Mouse (Mus musculus) layer of hippocampus, adult 2 months (tissue): ENCODE data around the gene Myh7. TPM values are rescaled to one million over a fixed set of nuclear protein-coding genes. Genes with fewer than 3 reads are reported as not detected.
"Not testable (repeated sequence)": the region's sequence is repeated elsewhere in the genome, so short reads cannot be mapped to it uniquely, and the experiment has no call there.

Experiments used
- DNase-seq, 2 experiments: peaks; one replicate each; pipeline ENCODE4 v3.0.0; 2022; ENCODE audit warnings: low spot score in 2 of 2
- H3K27ac ChIP-seq: fragments of 200-600 bp; 2 replicates; pipeline ENCODE4 v1.8.1; 2022
- H3K4me3 ChIP-seq: fragments of 200-600 bp; 2 replicates; pipeline ENCODE4 v1.8.1; 2022; ENCODE audit warnings: mild to moderate bottlenecking
- CTCF ChIP-seq: fragments of 200-600 bp; conservative IDR thresholded peaks from 2 replicates; pipeline ENCODE4 v1.8.1; 2022; ENCODE audit warnings: antibody characterized with exemption, mild to moderate bottlenecking, moderate library complexity
- total RNA-seq, 2 experiments: library from RNA; stranded (reverse); gene quantifications; 2 replicates each; pipeline ENCODE4 v1.2.3; 2021

Myh7 gene
- total RNA-seq, 2 experiments from 2014 or later = 8.3 TPM

DNA sequence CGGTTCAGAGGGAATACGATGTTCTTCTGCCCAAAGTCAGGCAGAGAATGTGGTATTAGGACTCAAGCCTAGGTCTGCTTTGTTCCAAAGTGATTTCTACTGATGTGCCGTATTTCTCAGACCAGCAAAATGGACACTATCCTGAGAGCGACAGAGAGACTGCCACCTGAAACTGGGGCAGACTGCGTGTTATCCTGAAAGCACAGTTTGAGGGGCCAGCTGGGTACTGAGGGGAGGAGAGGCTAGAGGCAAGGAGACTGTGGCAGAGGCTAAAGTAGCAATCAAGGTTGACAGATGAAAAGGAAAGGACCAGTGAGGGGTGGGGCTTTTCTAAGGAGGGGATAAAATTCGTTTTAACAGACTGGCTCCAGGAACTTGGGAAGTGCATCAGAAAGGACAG lies 6.4 kb upstream of the Myh7 start:
- no peak overlapping the region for H3K4me3 ChIP-seq
- DNase-seq = no peak
- no peak for TF ChIP-seq CTCF
- no peak overlapping the region for H3K27ac ChIP-seq

DNA sequence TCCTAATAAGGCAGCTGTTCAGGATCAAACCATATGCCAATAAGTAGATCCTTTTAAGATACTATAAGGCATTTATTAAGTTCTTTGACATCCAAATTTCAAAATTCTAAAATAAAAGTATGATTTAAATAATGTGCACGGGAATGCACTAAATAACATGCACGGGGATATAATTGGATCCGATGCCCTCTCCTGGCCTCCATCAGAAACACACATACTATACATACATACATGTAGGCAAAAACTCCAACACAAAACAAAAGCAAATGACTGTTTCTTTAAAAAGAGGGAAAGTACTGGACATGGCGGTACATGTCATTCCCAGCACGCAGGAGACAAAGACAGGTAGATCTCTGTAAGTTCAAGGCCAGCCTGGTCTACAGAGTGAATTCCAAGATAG lies 5.4 kb upstream of the Myh7 start:
- H3K4me3 ChIP-seq, DNase-seq, H3K27ac ChIP-seq: not testable (repeated sequence)
- TF ChIP-seq CTCF = peak; percentile 64

DNA sequence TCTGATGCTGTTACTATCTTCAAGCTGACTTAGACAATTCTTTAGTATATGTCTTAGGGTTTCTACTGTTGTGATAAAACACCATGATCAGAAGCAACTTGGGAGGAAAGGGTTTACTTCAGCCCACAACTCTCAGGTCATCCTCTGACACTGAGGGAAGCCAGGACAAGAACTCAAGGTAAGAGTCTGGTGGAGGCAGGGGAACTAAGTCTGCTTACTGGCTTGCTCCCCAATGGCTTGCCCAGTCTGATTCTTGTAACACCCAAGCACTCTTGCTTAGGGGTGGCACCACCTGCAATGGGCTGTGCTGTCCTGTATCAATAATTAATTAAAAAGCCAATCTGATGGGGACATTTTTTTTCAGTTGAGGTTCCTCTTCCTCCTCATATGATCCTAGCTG lies 4.3 kb upstream of the Myh7 start:
- Histone ChIP-seq H3K27ac (no peak overlapping the region), H3K4me3 (no peak overlapping the region)
- no peak for TF ChIP-seq CTCF
- no peak for DNase-seq

DNA sequence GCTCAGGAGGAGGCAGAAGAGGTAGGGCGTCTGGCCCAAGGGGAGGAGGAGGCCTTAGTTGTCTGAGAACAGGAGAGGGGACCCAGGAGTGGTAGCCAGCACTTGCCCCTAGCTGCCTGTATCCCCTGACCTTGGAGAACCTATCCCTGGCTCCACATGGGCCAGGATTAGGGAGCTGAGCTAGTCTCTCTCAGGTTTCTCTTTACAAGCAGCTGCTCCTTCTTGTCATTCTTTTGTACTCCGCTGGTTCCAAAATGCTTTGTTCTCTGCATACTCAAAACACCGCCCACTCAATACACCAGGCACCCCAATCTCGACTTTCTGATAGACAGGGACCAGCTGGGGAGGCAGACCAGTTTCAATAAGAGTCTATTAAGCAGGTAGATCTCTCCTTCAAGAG lies 2.9 kb upstream of the Myh7 start:
- no peak overlapping the region for H3K4me3 ChIP-seq
- no peak for DNase-seq
- H3K27ac ChIP-seq = peak overlapping the region; percentile 94
- no peak for TF ChIP-seq CTCF

DNA sequence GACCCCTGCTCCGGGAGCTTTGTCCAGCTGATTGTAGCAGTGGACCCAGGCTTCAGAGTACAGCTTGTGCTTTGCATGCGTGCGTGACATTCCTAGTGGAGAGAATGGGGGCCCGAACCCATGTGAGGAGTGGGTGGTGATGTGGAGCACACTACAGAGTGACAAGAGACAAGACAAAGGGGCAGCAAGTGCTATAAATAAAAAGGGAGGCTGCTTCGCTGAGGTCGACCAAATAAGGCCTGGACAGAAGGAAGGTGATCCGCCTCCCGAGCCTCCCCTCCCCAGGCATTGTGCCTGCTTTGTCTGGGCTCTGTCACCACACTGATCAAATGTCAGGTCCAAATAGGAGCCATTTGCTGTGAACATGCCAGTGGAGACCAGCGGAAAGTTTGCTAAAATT lies 2.4 kb upstream of the Myh7 start:
- Histone ChIP-seq H3K27ac (peak overlapping the region; percentile 94), H3K4me3 (no peak overlapping the region)
- TF ChIP-seq CTCF = no peak
- DNase-seq = no peak

DNA sequence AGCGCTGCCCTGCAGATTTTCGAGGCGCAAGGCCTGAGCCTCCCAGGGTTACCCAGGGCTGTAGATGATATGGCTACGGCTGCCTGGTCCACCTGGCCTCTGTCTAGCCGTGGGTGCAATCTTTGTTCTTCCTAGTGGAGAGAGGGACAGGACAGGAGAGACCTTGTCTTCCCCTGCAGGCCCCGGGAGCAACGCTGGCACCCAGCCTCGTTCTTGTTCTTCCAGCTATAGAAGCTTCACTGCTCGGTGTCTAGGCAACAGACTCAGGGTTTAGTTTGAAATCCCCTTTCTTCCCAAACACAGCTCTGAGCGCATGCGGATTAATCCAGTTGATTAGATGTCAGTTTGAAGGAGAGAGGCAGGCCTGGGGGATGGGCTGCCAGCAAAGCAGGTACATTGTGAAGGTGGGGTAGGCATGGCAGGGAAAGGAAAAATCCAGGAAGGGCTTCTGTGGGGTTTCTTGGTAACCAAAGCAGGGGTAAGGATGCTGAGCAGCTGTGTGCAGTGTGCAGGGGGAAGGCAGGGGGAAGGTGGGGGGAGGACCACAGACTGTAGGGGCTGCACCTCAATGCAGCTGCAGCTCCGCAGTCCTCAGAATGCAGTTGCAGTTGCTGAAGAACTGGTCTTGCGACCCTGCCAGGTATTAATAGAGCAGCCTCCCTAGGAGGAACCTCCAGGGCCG lies 1.2 kb upstream of the Myh7 start:
- no peak for TF ChIP-seq CTCF
- Histone ChIP-seq H3K27ac (peak overlapping the region; percentile 94), H3K4me3 (no peak overlapping the region; the same call in 1 of the 2 replicates)

DNA sequence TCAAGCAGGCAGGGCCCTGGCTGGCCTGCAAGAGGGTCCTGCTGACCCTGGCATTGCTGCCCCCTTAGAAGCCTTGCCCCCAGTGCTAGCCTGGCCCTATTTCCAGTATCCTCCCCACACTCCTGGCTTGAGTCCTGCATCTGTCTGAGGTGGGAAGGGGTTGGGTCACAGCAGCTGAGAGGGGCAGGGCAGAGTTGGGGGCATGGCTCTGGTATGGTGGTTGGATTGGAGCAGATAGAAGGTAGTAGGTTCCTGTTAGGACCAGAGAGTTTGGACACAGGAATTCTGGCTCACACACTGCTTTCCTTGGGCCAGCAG lies 402 bp upstream of the Myh7 start:
- no peak for DNase-seq
- H3K4me3 ChIP-seq = no peak overlapping the region
- H3K27ac ChIP-seq = peak overlapping the region; percentile 94
- TF ChIP-seq CTCF = no peak

More for the DNA sequence above, 1.2 kb upstream of the Myh7 start:
- peak; percentile 52 to 72 for DNase-seq

DNA sequence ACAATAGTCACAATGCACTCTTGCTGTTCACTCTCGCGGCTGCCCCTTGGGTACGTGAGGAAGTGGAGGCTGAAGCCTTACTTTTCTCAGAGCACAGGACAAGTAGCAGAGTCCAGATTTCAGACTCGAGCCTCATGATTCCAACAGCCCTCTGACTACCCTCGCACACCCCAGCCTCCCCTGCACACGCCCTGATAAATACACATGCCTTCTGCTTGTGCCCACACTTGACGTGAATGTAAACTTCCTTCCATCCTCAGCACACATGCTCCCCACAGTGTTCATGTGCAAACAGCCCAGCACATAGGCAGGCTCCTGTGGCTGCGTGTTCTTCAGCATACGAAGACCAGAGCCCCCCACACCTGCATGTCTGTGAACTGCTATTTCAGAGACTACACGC lies 790 bp downstream of the Myh7 start:
- no peak for DNase-seq
- TF ChIP-seq CTCF = no peak
- no peak overlapping the region for H3K4me3 ChIP-seq
- H3K27ac ChIP-seq = no peak overlapping the region

DNA sequence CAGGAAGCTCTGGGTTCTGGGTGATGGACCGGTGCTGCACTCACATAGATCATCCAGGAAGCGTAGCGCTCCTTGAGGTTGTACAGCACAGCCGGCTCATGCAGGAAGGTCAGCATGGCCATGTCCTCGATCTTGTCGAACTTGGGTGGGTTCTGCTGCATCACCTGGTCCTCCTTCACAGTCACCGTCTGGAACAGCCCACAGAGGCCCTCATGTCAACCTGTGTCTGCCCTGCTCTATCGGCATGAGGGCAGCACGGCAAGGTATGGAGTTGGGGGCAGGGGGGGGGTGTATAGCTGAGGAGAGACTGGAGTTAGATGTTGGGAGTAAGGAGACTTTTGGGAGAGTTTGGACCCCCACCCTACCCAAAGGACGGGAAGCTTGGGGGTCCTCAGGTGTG lies 2.2 kb downstream of the Myh7 start:
- Histone ChIP-seq H3K4me3 (no peak overlapping the region), H3K27ac (no peak overlapping the region)
- DNase-seq = no peak
- TF ChIP-seq CTCF = no peak

DNA sequence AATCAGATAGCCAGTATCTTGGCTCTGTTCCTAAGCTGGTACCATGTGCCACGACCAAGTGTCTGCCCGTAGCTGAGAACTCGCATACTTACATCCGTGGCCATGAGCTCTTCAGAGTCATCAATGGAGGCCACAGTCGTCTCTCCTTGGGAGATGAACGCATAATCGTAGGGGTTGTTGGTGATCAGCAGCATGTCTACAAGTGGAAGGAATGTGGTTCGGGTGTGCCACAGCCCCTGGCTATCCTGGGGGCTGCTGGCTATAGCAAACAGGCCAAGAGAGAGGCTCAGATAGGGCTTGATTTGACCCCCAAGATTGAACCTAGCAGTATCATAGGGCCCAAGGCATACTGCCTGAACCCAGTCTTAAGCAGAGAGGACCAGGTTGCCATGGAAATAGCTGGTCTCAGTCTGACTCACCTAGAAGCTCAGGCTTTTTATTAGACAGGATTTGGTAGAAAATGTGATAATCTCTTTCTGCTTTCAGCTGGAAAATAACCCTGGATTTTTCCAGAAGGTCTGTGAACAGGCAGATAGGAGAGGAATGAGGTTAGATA lies 4.5 kb downstream of the Myh7 start:
- no peak for TF ChIP-seq CTCF
- H3K27ac ChIP-seq = peak overlapping the region; percentile 77
- DNase-seq = no peak
- H3K4me3 ChIP-seq = no peak overlapping the region

DNA sequence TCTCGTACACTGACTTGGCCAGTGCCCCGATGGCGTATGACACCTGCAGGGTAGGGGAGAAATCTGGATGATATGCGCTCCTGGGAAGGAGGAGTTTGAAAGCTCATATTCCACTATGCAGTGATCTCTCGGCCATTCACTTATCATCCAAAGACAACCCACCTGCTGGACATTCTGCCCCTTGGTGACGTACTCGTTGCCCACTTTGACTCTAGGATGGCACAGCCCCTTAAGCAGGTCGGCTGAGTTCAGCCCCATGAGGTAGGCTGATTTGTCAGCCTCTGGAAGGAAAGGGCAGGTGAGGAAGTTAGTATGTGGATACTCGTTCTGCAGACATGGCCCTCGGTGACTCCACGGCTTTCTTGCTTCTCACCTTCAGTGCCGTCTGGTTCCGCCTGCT lies 5.5 kb downstream of the Myh7 start:
- no peak overlapping the region for H3K4me3 ChIP-seq
- no peak for TF ChIP-seq CTCF
- no peak for DNase-seq
- H3K27ac ChIP-seq = no peak overlapping the region

DNA sequence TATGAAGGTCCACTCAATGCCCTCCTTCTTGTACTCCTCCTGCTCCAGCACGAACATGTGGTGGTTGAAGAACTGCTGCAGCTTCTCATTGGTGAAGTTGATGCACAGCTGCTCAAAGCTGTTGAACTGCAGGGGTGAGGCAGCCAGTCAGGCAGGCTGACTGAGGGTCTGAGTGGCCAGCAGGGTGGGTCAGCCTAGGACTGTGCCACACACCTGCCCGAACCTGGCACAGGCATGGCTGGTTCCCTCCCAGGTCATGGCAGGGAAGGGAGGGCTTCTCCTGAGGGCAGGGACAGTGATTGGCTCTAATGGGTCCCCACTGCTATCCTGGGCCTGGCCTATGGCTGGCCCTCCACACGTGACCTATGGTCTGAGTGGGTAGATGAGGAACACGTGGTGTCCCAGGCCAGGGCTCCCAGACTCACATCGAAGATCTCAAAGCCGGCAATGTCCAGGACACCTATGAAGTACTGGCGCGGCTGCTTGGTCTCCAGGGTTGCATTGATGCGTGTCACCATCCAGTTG lies 6.0 kb downstream of the Myh7 start:
- not testable (repeated sequence) for H3K4me3 ChIP-seq, DNase-seq, H3K27ac ChIP-seq

DNA sequence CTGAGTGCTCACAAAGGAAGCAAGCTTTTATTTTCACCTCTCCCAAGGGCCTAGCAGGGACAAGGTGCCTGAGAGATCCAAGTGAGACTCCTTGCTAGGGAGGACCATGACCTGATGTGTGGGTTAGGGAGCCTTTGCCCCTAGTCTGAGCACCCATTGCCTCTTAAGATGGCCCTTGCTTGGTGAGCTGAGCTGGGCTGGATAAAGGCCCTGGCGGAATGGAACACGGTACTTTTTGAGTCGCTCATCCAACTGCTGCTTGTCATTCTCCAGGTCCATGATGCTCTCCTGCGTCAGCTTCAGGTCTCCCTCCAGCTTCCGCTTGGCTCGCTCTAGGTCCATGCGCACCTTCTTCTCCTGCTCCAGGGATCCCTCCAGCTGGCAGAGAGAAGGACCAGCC lies 12.5 kb downstream of the Myh7 start:
- H3K4me3 ChIP-seq = no peak overlapping the region
- DNase-seq = no peak
- H3K27ac ChIP-seq = no peak overlapping the region
- no peak for TF ChIP-seq CTCF

DNA sequence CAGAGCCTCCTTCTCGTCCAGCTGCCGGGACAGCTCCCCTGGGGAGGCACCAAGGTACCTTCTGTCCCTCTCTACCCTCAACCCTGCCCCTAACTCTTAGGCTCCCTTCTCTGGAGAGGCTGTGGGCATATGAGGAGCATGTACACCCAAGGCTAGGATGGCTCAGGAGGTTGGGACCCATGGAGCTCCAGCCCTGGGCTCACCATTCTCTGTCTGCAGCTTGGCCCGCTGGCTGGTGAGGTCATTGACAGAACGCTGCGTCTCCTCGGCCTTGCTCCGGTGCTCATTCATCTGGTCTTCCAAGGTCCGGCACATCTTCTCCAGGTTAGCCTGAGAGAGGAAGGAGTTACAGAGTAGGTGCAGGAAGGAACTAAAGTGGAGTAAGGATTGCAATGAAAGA lies 15.8 kb downstream of the Myh7 start:
- DNase-seq = no peak
- H3K27ac ChIP-seq = no peak overlapping the region
- no peak for TF ChIP-seq CTCF
- no peak overlapping the region for H3K4me3 ChIP-seq
